Mouse (Mus musculus): ENCODE data around the gene Col6a1. TPM values are rescaled to one million over a fixed set of nuclear protein-coding genes. Genes with fewer than 3 reads are reported as not detected.
"Not testable (repeated sequence)": the region's sequence is repeated elsewhere in the genome, so short reads cannot be mapped to it uniquely, and the experiment has no call there.

Gene Col6a1
- 4.1 and 7.8 TPM in 2 replicates for polyA plus RNA-seq (2016; fragmentation: Nextera tagmentation; extraction: Ambion mirVana)

DNA sequence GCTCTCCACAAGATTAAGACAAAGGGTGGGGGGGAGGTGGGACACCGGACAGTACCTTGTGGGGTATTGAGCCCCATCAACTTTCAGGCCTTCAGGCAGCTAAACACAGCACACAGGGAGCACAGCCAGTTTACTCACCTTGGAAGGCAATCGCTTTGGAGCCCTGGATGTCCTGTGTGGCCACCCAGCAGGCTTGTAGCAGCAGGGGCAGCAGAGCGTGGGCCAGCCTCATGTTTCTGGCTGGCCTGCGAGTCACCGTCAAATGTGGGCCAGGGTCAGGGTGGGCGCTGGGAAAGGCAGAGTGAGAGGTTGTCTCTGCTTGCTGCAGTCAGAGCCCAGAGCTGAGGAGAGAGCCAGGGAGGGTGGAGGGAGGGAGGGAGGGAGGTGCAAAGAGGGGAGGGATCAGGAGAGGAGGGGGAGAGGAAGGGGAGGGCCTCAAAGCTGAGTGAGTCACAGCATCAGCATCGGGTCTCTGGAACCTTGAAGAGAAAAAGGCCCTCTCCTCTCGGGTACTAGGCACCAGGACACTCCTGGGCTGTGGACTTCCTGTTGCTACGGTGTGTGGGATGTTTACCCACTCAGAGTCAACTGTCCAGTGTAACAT, at the start of gene Col6a1:
Col6a1 (minus strand) TSS at position 487 of the 604 bp plus-strand sequence.
- peak; percentile 55 for DNase-seq (ENCODE audit: low spot score)
- WGBS: 29% methylated on average over 9 of the region's 9 CpGs
- Histone ChIP-seq H3K9me3 (replicated peaks) (no peaks in the 10 kb centered on the region), H3K36me3 (no peaks in the 10 kb centered on the region), H3K27ac (peak within 1 kb of the TSS; percentile 82), H3K4me3 (peak within 1 kb of the TSS; percentile 16; the same call in 1 of the 2 replicates), H3K27me3 (ENCODE audit: low read depth, poor library complexity, severe bottlenecking) (no peaks in the 10 kb centered on the region), H3K4me1 (peaks cover 23% of the 10 kb centered on the region)

GRCm38 (mm10) chr10:76771624-76772023, 45.7 kb upstream of the Col6a1 start:
- Histone ChIP-seq H3K4me1 (0 out of 2 replicates have a peak, but pooled peaks cover 3% of the 10 kb centered on the region), H3K4me3 (no peak overlapping the region)

GRCm38 (mm10) chr10:76771086-76771485, 45.1 kb upstream of the Col6a1 start:
- DNase-seq (ENCODE audit: low spot score): no peak
- H3K36me3 ChIP-seq: no peaks in the 10 kb centered on the region
- 0 out of 2 replicates have a peak, but pooled peaks cover 3% of the 10 kb centered on the region for H3K4me1 ChIP-seq
- no peak overlapping the region for H3K4me3 ChIP-seq
- no peaks in the 10 kb centered on the region for H3K9me3 ChIP-seq (replicated peaks)
- H3K27me3 ChIP-seq (ENCODE audit: low read depth, poor library complexity, severe bottlenecking): no peaks in the 10 kb centered on the region
- 57% methylated on average over 5 of the region's 5 CpGs for WGBS
- H3K27ac ChIP-seq: no peak overlapping the region

More at GRCm38 (mm10) chr10:76771624-76772023, 45.7 kb upstream of the Col6a1 start:
- no peaks in the 10 kb centered on the region for H3K36me3 ChIP-seq
- DNase-seq (ENCODE audit: low spot score): no peak
- 92% methylated on average over 3 of the region's 3 CpGs for WGBS
- no peaks in the 10 kb centered on the region for H3K9me3 ChIP-seq (replicated peaks)
- no peaks in the 10 kb centered on the region for H3K27me3 ChIP-seq (ENCODE audit: low read depth, poor library complexity, severe bottlenecking)
- no peak overlapping the region for H3K27ac ChIP-seq

- Histone ChIP-seq H3K9me3 (replicated peaks) (no peaks in the 10 kb centered on the region), H3K27ac (no peak overlapping the region), H3K27me3 (ENCODE audit: low read depth, poor library complexity, severe bottlenecking) (no peaks in the 10 kb centered on the region), H3K4me1 (0 out of 2 replicates have a peak, but pooled peaks cover 3% of the 10 kb centered on the region), H3K4me3 (no peak overlapping the region), H3K36me3 (no peaks in the 10 kb centered on the region)
- DNase-seq (ENCODE audit: low spot score): no peak
- whole genome bisulfite sequencing: 89% methylated on average over 6 of the region's 6 CpGs
Observed at GRCm38 (mm10) chr10:76769581-76769980, 43.6 kb upstream of the Col6a1 start.

- DNase-seq (ENCODE audit: low spot score): no peak
- Histone ChIP-seq H3K9me3 (replicated peaks) (no peaks in the 10 kb centered on the region), H3K4me1 (0 out of 2 replicates have a peak, but pooled peaks cover 2% of the 10 kb centered on the region), H3K36me3 (no peaks in the 10 kb centered on the region), H3K27ac (no peak overlapping the region), H3K4me3 (no peak overlapping the region), H3K27me3 (ENCODE audit: low read depth, poor library complexity, severe bottlenecking) (no peaks in the 10 kb centered on the region)
- 91% methylated on average over 1 of the region's 1 CpGs for WGBS
Observed at GRCm38 (mm10) chr10:76766196-76766595, 40.2 kb upstream of the Col6a1 start.

- Histone ChIP-seq H3K27ac (no peak overlapping the region), H3K4me1 (no peaks in the 10 kb centered on the region), H3K9me3 (replicated peaks) (no peaks in the 10 kb centered on the region), H3K27me3 (ENCODE audit: low read depth, poor library complexity, severe bottlenecking) (no peaks in the 10 kb centered on the region), H3K4me3 (no peak overlapping the region), H3K36me3 (no peaks in the 10 kb centered on the region)
- DNase-seq (ENCODE audit: low spot score): peak; percentile 20
- 88% methylated on average over 4 of the region's 4 CpGs for WGBS
Observed at GRCm38 (mm10) chr10:76764927-76765326, 39.0 kb upstream of the Col6a1 start.

DNA sequence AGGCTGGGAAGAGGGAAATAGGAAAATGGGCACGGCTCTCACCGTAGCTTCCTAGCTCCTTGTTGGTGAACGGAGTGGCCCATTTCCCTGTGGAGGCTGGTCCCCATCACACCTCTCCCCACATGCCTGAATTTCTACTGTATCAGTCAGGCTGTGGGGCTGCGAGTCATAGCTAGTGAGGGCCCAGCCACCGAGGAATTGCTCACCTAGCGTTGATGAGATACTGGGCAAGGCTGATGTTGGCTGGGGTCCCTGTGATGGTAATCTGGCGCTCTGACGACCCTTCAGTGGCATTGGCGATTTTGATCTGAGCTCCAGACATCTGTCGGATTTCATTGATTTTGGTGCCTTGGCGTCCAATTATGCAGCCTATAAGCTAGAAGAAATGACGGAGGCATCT, 37.0 kb upstream of the Col6a1 start:
- no peaks in the 10 kb centered on the region for H3K9me3 ChIP-seq (replicated peaks)
- no peaks in the 10 kb centered on the region for H3K27me3 ChIP-seq (ENCODE audit: low read depth, poor library complexity, severe bottlenecking)
- H3K36me3 ChIP-seq: no peaks in the 10 kb centered on the region
- 93% methylated on average over 12 of the region's 12 CpGs for WGBS
- H3K4me1 ChIP-seq: no peaks in the 10 kb centered on the region
- H3K27ac ChIP-seq: no peak overlapping the region
- DNase-seq (ENCODE audit: low spot score): peak; percentile 10
- H3K4me3 ChIP-seq: no peak overlapping the region

DNA sequence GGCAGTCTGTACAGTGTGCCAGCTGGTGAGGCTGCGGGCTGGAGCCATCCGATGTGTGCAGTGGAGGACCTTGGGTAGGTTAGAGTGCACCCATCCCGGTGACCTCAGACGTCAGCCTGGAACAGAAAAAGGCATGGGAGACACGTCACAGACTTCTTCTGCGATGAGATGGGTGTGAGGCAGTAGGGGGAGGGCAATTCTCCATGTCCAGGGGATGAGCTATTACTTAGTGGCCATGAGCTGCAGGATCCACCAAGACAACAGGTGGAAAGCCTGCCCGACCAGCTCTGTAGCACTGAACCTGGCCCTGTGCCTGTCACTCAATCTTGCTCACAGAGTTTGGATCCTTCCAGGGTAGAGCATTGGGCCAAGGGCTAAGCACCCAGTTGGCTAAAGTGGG, 36.4 kb upstream of the Col6a1 start:
- no peaks in the 10 kb centered on the region for H3K4me1 ChIP-seq
- no peaks in the 10 kb centered on the region for H3K9me3 ChIP-seq (replicated peaks)
- H3K4me3 ChIP-seq: no peak overlapping the region
- no peaks in the 10 kb centered on the region for H3K36me3 ChIP-seq
- no peak overlapping the region for H3K27ac ChIP-seq
- 89% methylated on average over 7 of the region's 7 CpGs for WGBS
- peak; percentile 17 for DNase-seq (ENCODE audit: low spot score)
- H3K27me3 ChIP-seq (ENCODE audit: low read depth, poor library complexity, severe bottlenecking): no peaks in the 10 kb centered on the region

- Histone ChIP-seq H3K27ac (no peak overlapping the region), H3K4me3 (no peak overlapping the region), H3K27me3 (ENCODE audit: low read depth, poor library complexity, severe bottlenecking) (no peaks in the 10 kb centered on the region), H3K4me1 (no peaks in the 10 kb centered on the region), H3K9me3 (replicated peaks) (no peaks in the 10 kb centered on the region), H3K36me3 (no peaks in the 10 kb centered on the region)
- 91% methylated on average over 5 of the region's 5 CpGs for WGBS
- DNase-seq (ENCODE audit: low spot score): no peak
Observed at GRCm38 (mm10) chr10:76759878-76760277, 33.9 kb upstream of the Col6a1 start.

DNA sequence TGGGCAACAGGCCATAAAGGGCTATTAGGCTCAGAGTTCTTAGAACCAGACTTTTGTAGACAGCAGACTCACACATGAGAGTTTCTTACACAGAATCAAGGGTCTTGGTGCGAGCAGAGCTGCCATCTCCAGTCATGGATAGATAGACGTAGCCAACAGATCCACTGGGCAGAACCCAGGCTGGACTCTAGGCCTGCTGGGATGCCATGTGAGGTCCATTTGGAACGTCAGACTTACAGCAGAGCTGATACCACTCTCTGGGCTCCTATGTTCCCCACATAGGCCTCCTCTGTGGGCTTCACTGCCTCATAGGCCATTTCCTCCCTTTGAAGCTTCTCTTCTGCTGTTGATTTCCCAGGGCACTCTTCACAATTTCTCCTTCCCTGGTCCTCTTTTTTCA, 27.7 kb upstream of the Col6a1 start:
- Histone ChIP-seq H3K36me3 (no peaks in the 10 kb centered on the region), H3K9me3 (replicated peaks) (no peaks in the 10 kb centered on the region), H3K4me3 (no peak overlapping the region), H3K27ac (no peak overlapping the region), H3K27me3 (ENCODE audit: low read depth, poor library complexity, severe bottlenecking) (no peaks in the 10 kb centered on the region), H3K4me1 (no peaks in the 10 kb centered on the region)
- DNase-seq (ENCODE audit: low spot score): no peak
- WGBS: 89% methylated on average over 3 of the region's 3 CpGs

GRCm38 (mm10) chr10:76744267-76744666, 18.3 kb upstream of the Col6a1 start:
- WGBS: 57% methylated on average over 11 of the region's 11 CpGs
- H3K36me3 ChIP-seq; H3K27me3 ChIP-seq (ENCODE audit: low read depth, poor library complexity, severe bottlenecking); H3K27ac ChIP-seq; H3K4me3 ChIP-seq; DNase-seq (ENCODE audit: low spot score); H3K9me3 ChIP-seq (replicated peaks); H3K4me1 ChIP-seq: not testable (repeated sequence)

DNA sequence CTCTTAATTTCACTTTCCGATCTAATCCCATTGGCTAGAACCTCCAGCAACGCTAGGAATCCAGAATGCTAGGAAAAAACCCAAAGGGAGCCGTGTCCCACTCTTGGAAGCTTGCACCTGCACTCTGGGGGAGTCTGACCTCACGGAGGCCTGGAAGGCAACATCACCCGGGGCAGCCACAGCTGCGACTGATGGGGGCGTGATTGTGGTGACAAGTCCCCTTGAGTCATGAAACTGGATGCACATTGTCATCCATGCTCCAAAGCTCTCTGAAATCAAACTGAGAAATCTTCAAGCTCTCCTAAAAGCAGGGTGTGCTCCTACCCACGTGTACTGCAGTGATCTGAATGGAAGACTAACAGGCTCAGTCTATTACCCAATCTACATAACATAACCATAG, 10.8 kb upstream of the Col6a1 start:
- Histone ChIP-seq H3K27ac (no peak overlapping the region), H3K4me3 (no peak overlapping the region), H3K36me3 (no peaks in the 10 kb centered on the region), H3K4me1 (peaks cover 29% of the 10 kb centered on the region), H3K9me3 (replicated peaks) (no peaks in the 10 kb centered on the region), H3K27me3 (ENCODE audit: low read depth, poor library complexity, severe bottlenecking) (no peaks in the 10 kb centered on the region)
- DNase-seq (ENCODE audit: low spot score): no peak
- WGBS: 73% methylated on average over 8 of the region's 8 CpGs

DNA sequence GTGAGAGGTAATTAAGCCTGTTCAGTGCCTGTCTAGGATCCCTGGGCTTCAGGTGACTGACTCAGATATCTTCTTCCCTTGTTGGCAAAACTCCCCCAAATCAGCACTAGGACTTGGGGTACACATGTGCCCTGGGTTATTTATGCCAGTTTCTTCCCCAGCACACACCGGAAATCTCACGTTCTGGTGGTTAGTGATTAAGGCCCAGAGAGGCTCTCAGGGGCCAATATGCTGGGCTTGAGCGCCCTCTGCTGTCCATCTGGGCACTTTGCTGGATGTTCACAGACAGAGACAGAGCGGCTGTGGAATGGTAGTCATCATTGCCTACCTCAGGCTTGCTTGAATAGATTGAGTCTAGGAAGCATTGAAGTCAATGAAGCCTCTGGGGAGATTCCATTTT, 9.0 kb upstream of the Col6a1 start:
- Histone ChIP-seq H3K27me3 (ENCODE audit: low read depth, poor library complexity, severe bottlenecking) (no peaks in the 10 kb centered on the region), H3K9me3 (replicated peaks) (no peaks in the 10 kb centered on the region), H3K27ac (no peak overlapping the region; the same call in 1 of the 2 replicates), H3K4me1 (peaks cover 35% of the 10 kb centered on the region), H3K36me3 (no peaks in the 10 kb centered on the region), H3K4me3 (no peak overlapping the region)
- DNase-seq (ENCODE audit: low spot score): peak; percentile 90
- 5% methylated on average over 4 of the region's 4 CpGs for WGBS

DNA sequence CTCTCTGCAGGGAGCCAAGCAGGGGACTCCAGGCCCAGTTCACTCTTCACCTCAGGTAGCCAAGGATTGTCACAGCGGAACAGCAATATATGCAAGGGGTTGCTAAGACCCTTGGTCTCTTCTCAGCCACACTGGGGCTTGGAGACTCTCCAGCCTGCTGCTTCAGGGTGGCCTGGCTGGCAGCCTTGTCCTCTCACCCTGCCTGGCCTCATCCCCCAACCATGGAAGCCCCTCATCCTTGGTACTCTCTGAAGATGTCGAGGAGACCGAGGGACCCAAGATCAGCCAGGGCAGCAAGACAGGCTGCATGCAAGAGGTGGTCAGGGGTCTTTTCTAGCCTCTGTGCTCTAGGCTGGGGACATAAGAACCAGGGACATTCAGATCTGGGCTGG, 7.7 kb upstream of the Col6a1 start:
- Histone ChIP-seq H3K27me3 (ENCODE audit: low read depth, poor library complexity, severe bottlenecking) (no peaks in the 10 kb centered on the region), H3K9me3 (replicated peaks) (no peaks in the 10 kb centered on the region), H3K36me3 (no peaks in the 10 kb centered on the region), H3K4me3 (peak overlapping the region; percentile 37; the same call in 1 of the 2 replicates), H3K4me1 (peaks cover 35% of the 10 kb centered on the region), H3K27ac (peak overlapping the region; percentile 87)
- 52% methylated on average over 3 of the region's 3 CpGs for WGBS
- peak; percentile 30 for DNase-seq (ENCODE audit: low spot score)

Measured in limb, embryonic 10.5 days (tissue).